Mouse (Mus musculus): ENCODE data around the gene Ficd.

GRCm38 (mm10) chr5:113731174-113731573 lies 4.4 kb upstream of the Ficd start:
- TF ChIP-seq MAFK (IDR thresholded peaks at IDR 0.05; ENCODE audit: insufficient read depth, low read depth, low read length) (no peak), ZNF384 (IDR thresholded peaks at IDR 0.05; ENCODE audit: low read depth, low read length) (no peak)

Measured in ES-E14 (cell line).